Mouse (Mus musculus) lung, postnatal 36 days (tissue): Measurements from ENCODE around the gene Akr1a1.
A peak's percentile ranks its signal among the peaks of the same experiment; 100 is the strongest.
"Not testable (repeated sequence)": the region's sequence is repeated elsewhere in the genome, so short reads cannot be mapped to it uniquely, and the experiment has no call there.

Experiments used
- DNase-seq: peaks from one replicate; pipeline ENCODE4 v3.0.0; 2022; ENCODE audit warnings: mixed read lengths

Akr1a1 gene

DNA sequence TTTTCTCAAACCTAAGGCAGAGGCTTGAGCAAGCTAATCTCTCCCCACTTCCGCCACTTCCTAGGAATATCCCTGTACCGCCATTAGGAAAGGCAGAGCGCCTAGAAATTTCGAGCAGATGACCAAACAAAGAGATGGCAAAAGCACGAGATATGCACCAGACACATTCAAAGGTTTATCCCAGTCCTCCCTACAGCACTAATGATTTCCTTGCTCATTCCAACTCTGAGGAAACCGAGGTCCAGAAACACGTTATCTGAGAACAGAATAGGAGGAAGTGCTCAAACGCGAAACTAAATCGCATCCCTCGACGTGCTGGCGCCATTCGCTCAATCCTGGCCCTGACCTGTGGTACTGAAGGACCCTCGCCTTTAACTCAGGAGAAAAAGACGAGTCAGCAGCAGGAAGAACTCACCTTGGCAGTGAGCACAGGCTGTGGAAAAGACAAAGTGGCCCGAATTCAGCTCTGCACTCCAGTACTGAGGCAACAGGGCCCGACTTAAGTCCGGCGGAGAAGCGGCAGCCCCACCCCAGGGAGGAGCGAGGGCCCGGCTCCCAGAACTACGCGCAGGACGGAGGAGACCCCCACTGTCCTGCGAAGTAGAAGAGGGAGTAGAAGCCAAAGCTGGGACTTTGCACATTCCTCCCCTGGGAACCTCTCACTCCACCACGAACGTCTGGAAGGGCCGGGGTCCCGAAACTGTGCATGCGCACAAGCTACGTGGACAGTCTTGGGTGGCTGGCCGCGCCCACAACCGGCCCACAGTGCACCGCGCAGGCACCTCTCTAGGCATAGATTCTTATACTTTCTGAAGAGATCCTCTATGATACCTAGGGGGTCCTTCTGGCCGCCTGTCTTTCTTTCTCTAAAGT lies at the start of gene Akr1a1:
TSS of gene Akr1a1 (minus strand) at position 757 of the 873 bp plus-strand sequence.
- peak; percentile 96 for DNase-seq

- no peak for DNase-seq
Observed at GRCm38 (mm10) chr4:116700964-116701363, 49.5 kb upstream of the Akr1a1 start.

- no peak for DNase-seq
Observed at GRCm38 (mm10) chr4:116698693-116699342, 47.3 kb upstream of the Akr1a1 start.

DNA sequence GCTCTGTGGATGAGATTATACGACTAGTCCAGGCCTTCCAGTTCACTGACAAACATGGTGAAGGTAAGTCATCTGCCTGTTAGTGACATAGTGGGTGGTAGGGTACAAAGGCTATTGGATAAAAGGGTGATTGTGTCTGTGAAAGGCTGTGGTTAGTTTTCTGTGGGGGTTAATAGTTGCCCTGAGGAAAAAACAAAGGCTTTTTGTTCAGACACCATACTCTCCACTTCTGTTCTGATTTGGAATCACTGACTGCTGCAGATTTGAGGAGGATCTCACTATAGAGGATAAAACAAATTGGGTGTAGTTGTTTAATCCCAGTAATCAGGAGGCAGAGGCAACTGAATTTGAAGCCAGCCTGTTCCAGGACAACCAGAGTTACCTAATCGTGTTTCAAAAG lies 42.3 kb upstream of the Akr1a1 start:
- no peak for DNase-seq

GRCm38 (mm10) chr4:116692146-116692545 lies 40.7 kb upstream of the Akr1a1 start:
- DNase-seq: no peak

DNA sequence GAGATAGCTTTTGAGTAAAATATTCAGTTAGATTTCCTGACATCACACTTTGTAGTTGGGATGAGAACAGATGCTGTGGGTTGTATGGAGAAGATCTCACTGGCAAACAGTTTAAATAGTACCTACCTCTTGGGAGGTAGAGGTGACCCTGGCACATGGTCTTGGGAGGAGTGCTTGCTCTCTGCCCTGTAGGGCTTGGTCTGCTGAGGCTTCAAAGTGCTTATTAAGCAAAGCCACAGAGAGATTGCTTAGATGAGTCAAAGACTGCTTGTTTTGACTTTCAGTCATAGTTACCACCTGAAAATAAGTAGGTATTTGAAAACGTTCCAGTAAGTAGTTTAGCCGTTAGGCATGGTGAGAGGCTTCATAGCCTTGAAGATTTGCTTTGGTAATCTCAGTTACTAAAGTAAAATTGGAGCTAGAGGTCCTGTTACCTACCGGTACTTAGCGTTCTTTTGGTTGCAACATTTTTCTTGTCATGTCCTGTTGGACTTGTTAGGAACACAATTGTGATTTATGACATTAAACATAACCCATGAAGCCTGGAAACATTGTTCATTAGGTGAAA lies 37.9 kb upstream of the Akr1a1 start:
- no peak for DNase-seq

GRCm38 (mm10) chr4:116687041-116687440 lies 35.6 kb upstream of the Akr1a1 start:
- DNase-seq: no peak

- peak; percentile 95 for DNase-seq
Observed at GRCm38 (mm10) chr4:116685402-116686061, 34.1 kb upstream of the Akr1a1 start, which contains the start of gene Prdx1. Gene Prdx1, plus strand, starts transcription at chr4:116685544.

DNA sequence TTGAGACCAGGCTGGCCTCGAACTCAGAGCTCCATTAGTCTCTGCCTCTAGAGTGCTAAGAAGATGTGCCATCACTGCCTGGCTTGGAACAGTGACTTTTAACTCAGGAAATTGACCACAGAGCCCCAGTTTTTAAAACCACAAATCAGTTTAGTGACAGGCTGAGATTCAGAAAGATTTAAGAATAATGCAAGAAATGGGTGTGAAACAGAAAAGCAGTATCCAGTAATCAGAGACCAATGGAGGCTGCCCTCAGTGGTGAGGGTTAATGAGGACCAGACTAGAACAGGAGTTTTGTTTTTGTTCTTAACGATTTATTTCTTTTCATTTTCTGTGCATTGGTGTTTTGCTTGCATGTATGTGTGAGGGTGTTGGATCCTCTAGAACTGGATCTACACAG lies 33.2 kb upstream of the Akr1a1 start:
- no peak for DNase-seq

- no peak for DNase-seq
Observed at GRCm38 (mm10) chr4:116683957-116684356, 32.5 kb upstream of the Akr1a1 start.

GRCm38 (mm10) chr4:116680521-116680920 lies 29.0 kb upstream of the Akr1a1 start:
- not testable (repeated sequence) for DNase-seq

GRCm38 (mm10) chr4:116679141-116679540 lies 27.7 kb upstream of the Akr1a1 start:
- DNase-seq: no peak

GRCm38 (mm10) chr4:116677808-116678207 lies 26.3 kb upstream of the Akr1a1 start:
- no peak for DNase-seq

DNA sequence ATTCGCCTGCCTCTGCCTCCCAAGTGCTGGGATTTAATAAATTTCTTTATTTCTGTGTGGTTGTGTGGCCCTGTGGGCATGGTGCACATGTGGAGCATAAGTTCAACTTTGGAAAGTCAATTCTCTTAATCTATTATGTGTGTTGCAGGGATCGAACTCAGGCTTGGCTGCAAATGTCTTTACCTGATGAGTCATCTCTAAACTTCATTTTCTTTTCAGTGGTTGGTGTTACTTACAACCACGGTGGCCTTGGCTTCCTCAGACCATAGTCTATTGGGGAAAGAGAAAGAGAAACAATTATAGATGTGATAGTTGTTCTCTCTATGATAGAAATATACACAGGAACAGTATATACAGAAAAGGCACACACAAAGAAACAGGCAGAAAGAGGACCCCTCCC lies 24.5 kb upstream of the Akr1a1 start:
- DNase-seq: no peak

DNA sequence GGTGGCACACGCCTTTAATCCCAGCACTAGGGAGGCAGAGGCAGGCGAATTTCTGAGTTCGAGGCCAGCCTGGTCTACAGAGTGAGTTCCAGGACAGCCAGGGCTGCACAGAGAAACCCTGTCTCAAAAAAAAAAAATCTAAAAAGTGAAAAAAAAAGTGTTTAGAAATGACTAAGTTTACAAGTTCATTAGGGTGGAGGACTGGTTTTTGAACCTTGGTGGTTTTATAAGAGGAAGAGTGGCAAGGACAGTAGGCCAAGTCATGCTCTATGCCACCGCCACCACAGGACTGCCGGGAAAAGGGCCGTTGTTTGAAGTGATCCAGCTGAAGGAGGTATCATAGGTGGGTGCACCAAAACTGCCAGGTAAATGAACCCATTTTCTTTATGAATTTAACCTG lies 23.3 kb upstream of the Akr1a1 start:
- DNase-seq: not testable (repeated sequence)

GRCm38 (mm10) chr4:116672785-116673184 lies 21.3 kb upstream of the Akr1a1 start:
- peak; percentile 87 for DNase-seq

GRCm38 (mm10) chr4:116669291-116669690 lies 17.8 kb upstream of the Akr1a1 start:
- DNase-seq: peak; percentile 53

GRCm38 (mm10) chr4:116668145-116668544 lies 16.7 kb upstream of the Akr1a1 start:
- peak; percentile 58 for DNase-seq

- DNase-seq: no peak
Observed at GRCm38 (mm10) chr4:116666625-116667024, 15.1 kb upstream of the Akr1a1 start.

DNA sequence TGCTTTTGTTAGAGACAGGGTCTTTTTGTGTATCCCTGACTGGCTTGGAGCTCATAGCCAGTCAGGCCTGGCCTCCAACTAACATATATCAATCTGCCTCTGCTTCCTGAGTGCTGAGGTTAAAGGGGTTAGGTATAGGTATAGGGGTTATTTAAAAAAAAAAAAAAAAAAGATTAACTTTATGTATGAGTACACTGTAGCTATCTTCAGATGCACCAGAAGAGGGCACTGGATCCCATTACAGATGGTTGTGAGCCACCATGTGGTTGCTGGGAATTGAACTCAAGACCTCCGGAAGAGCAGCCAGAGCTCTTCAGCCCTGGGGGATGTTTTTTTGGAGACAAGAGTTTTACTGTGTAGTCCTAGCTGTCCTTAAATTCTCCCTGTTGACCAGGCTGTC lies 10.5 kb upstream of the Akr1a1 start:
- no peak for DNase-seq

DNA sequence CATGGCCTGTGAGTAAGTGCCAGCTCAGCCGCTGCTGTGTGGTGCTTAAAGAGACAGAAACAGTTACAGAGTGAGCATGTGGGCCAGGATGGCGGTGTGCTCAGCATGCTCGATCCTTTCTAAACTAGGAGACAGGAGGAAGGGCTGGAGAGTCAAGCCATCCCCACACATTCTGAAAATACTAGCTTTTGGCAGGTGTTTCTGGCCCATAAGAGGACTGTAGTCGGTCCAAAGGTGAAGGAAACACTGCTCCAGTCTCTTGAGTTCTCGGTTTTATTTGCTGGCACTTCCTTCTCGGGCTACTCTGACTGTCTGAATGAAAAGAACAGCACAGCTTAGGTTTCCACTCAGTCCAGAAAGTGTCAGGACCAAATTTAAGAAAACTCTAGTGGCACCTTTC lies 9.3 kb upstream of the Akr1a1 start:
- DNase-seq: no peak

GRCm38 (mm10) chr4:116659916-116660315 lies 8.4 kb upstream of the Akr1a1 start:
- not testable (repeated sequence) for DNase-seq

DNA sequence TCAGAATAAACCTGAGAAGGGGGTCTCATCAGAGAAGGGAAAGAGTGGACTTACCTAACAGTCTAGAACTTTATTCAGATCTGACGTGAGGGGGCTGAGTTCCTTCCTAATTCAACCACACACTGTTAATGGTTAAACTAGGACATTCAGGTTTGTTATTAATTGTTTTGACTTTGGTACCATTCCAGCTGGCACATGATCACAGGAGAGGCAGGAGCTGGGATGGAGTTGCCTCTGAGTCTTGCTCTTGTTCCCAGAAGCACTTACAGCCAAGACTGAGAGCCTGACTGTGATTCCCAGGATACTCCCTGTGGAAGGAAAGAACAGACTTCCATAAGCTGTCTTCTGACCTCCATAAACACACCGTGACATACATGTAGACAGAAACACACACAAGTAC lies 8.0 kb upstream of the Akr1a1 start:
- peak; percentile 66 for DNase-seq
